Mouse (Mus musculus) cerebellum, adult 2 months (tissue): ENCODE results near the gene Sall1.

Experiments used
- CTCF ChIP-seq: fragments of 200-500 bp; IDR thresholded peaks from 2 replicates; pipeline ENCODE4 v1.5.1; 2011; ENCODE audit warnings: low read depth, mild to moderate bottlenecking, control low read depth, low read length, moderate library complexity, borderline replicate concordance; ENCODE audit not compliant: insufficient read depth
- POLR2A ChIP-seq: fragments of 200-500 bp; IDR thresholded peaks from 2 replicates; pipeline ENCODE4 v1.6.1; 2011; ENCODE audit warnings: low read length, control low read depth, borderline replicate concordance; ENCODE audit not compliant: insufficient read depth

- TF ChIP-seq CTCF (no peak), POLR2A (no peak)
These were observed 20.1 kb upstream of the Sall1 start for GRCm38 (mm10) chr8:89064042-89064441.
